Comparison of ENCODE assay signal across 8 mouse cellular contexts in genomic region chr4:128993675-128994074, GRCm38 (mm10). TPM values are rescaled to one million over a fixed set of nuclear protein-coding genes. Genes with fewer than 3 reads are reported as not detected.
DNase-seq lines count a peak whose midpoint lies in the region; ATAC-seq and TF ChIP-seq lines count a peak whose summit lies in the region.

No protein-coding gene starts in this region.

- peak overlapping the region; percentile 82 for H3K9ac ChIP-seq in embryonic facial prominence, embryonic 11.5 days (replicated peaks; ENCODE audit: low read length)
- H3K9ac ChIP-seq in intestine, postnatal 0 days (ENCODE audit: low read depth, low read length), result peak overlapping the region; percentile 97
- peak overlapping the region; percentile 84 for H3K9ac ChIP-seq in midbrain, postnatal 0 days (replicated peaks; ENCODE audit: low read length, poor library complexity, severe bottlenecking)

- no peaks in the 10 kb centered on the region for H3K27me3 ChIP-seq in embryonic facial prominence, embryonic 11.5 days (ENCODE audit: control insufficient read depth, insufficient read depth, low read length)
- H3K27me3 ChIP-seq in intestine, postnatal 0 days (replicated peaks; ENCODE audit: control insufficient read depth, insufficient read depth, low read length), result no peaks in the 10 kb centered on the region
- H3K27me3 ChIP-seq in midbrain, postnatal 0 days (ENCODE audit: insufficient read depth, low read length), result no peaks in the 10 kb centered on the region

- H3K4me1 ChIP-seq in embryonic facial prominence, embryonic 11.5 days (ENCODE audit: control insufficient read depth, insufficient read depth, low read length), result peaks cover 3% of the 10 kb centered on the region; the same call in 1 of the 2 replicates
- H3K4me1 ChIP-seq in intestine, postnatal 0 days (replicated peaks; ENCODE audit: control insufficient read depth, insufficient read depth, low read length), result 0 out of 2 replicates have a peak, but pooled peaks cover 7% of the 10 kb centered on the region
- peaks cover 8% of the 10 kb centered on the region for H3K4me1 ChIP-seq in midbrain, postnatal 0 days (ENCODE audit: insufficient read depth, low read length)

- TF ChIP-seq CTCF in intestine, postnatal 0 days (IDR thresholded peaks at IDR 0.05; ENCODE audit: low read depth), result no peak
- TF ChIP-seq CTCF in midbrain, postnatal 0 days (IDR thresholded peaks at IDR 0.05), result no peak

- H3K36me3 ChIP-seq in embryonic facial prominence, embryonic 11.5 days (replicated peaks; ENCODE audit: control insufficient read depth, insufficient read depth, low read depth, low read length), result no peaks in the 10 kb centered on the region
- no peaks in the 10 kb centered on the region for H3K36me3 ChIP-seq in intestine, postnatal 0 days (ENCODE audit: control insufficient read depth, insufficient read depth)
- no peaks in the 10 kb centered on the region for H3K36me3 ChIP-seq in midbrain, postnatal 0 days (ENCODE audit: insufficient read depth, low read length)

- H3K27ac ChIP-seq in embryonic facial prominence, embryonic 11.5 days (replicated peaks; ENCODE audit: low read depth, low read length), result no peak overlapping the region
- peak overlapping the region; percentile 98 for H3K27ac ChIP-seq in intestine, postnatal 0 days (ENCODE audit: low read depth, low read length)
- H3K27ac ChIP-seq in midbrain, postnatal 0 days (ENCODE audit: low read depth, low read length), result peak overlapping the region; percentile 84; the same call in 1 of the 2 replicates

- peak; percentile 51 to 52 for DNase-seq in cerebellum, postnatal 10 days
- peak; percentile 62 for DNase-seq in 416B (ENCODE audit: low read depth)
- no peak for DNase-seq in embryonic facial prominence, embryonic 11.5 days (ENCODE audit: low spot score)
- DNase-seq in midbrain, postnatal 0 days (ENCODE audit: low spot score), result peak; percentile 38
- DNase-seq in ovary, postnatal 14 days (ENCODE audit: low spot score), result no peak

- peak overlapping the region; percentile 81 for H3K4me2 ChIP-seq in embryonic facial prominence, embryonic 11.5 days (ENCODE audit: low read depth, low read length)
- peak overlapping the region; percentile 91 for H3K4me2 ChIP-seq in intestine, postnatal 0 days (replicated peaks; ENCODE audit: low read depth)
- H3K4me2 ChIP-seq in midbrain, postnatal 0 days (ENCODE audit: low read depth, low read length, poor library complexity, severe bottlenecking), result peak overlapping the region; percentile 84

- ATAC-seq in cerebellum, adult (ENCODE audit: insufficient number of reproducible peaks, low FRiP score, low TSS enrichment), result no peak
- ATAC-seq in embryonic facial prominence, embryonic 11.5 days (replicated peaks; ENCODE audit: insufficient number of reproducible peaks, low FRiP score, low TSS enrichment, low read depth), result no peak
- no peak for ATAC-seq in intestine, postnatal 0 days
- peak; percentile 12; the same call in 1 of the 2 replicates for ATAC-seq in midbrain, postnatal 0 days (ENCODE audit: low FRiP score)
- ATAC-seq in frontal cortex, adult (ENCODE audit: low TSS enrichment), result no peak

- H3K9me3 ChIP-seq in embryonic facial prominence, embryonic 11.5 days (replicated peaks; ENCODE audit: control insufficient read depth, low read length), result no peaks in the 10 kb centered on the region
- no peaks in the 10 kb centered on the region for H3K9me3 ChIP-seq in intestine, postnatal 0 days (ENCODE audit: control insufficient read depth)
- no peaks in the 10 kb centered on the region for H3K9me3 ChIP-seq in midbrain, postnatal 0 days (ENCODE audit: low read length)

- H3K4me3 ChIP-seq in embryonic facial prominence, embryonic 11.5 days (ENCODE audit: low read depth, low read length), result peak overlapping the region; percentile 84
- H3K4me3 ChIP-seq in intestine, postnatal 0 days (ENCODE audit: low read depth, low read length), result peak overlapping the region; percentile 81
- peak overlapping the region; percentile 87 for H3K4me3 ChIP-seq in midbrain, postnatal 0 days (ENCODE audit: low read depth, low read length)

- WGBS in embryonic facial prominence, embryonic 11.5 days, result 2% methylated on average over 12 of the region's 12 CpGs
- WGBS in intestine, postnatal 0 days, result under 1% methylated on average over 12 of the region's 12 CpGs
- WGBS in midbrain, postnatal 0 days, result 0% methylated on average over 12 of the region's 12 CpGs

RNA-seq across cellular contexts. Expression of gene Ak2, which starts 1.9 kb away (rescaled TPM):
- polyA plus RNA-seq in embryonic facial prominence, embryonic 11.5 days (2014; fragmentation: Nextera tagmentation; extraction: Ambion mirVana), result 152 and 154 TPM in 2 replicates
- 538 and 552 TPM in 2 replicates for polyA plus RNA-seq in intestine, postnatal 0 days (2015; fragmentation: Nextera tagmentation; extraction: Ambion mirVana)
- 28.8 and 31.0 TPM in 2 replicates for total RNA-seq in midbrain, postnatal 0 days (2014; rRNA removed)
- polyA plus RNA-seq in midbrain, postnatal 0 days (2015; fragmentation: Nextera tagmentation; extraction: Ambion mirVana), result 66.0 and 67.1 TPM in 2 replicates

RNA-seq across cellular contexts. Expression of gene Azin2, which starts 31.4 kb away (rescaled TPM):
- 14.0 and 14.6 TPM in 2 replicates for polyA plus RNA-seq in embryonic facial prominence, embryonic 11.5 days (2014; fragmentation: Nextera tagmentation; extraction: Ambion mirVana)
- 13.1 and 13.3 TPM in 2 replicates for polyA plus RNA-seq in intestine, postnatal 0 days (2015; fragmentation: Nextera tagmentation; extraction: Ambion mirVana)
- total RNA-seq in midbrain, postnatal 0 days (2014; rRNA removed), result 20.2 and 29.3 TPM in 2 replicates
- polyA plus RNA-seq in midbrain, postnatal 0 days (2015; fragmentation: Nextera tagmentation; extraction: Ambion mirVana), result 21.7 and 28.5 TPM in 2 replicates

Comparison
In these comparisons a context has a peak if more than half of its experiments do, and no peak if none do; other contexts are left out.
1. DNase-seq: peak in cerebellum, postnatal 10 days (2 of 2), 416B (single experiment) and midbrain, postnatal 0 days (single experiment); none in embryonic facial prominence, embryonic 11.5 days (single experiment) and ovary, postnatal 14 days (single experiment).
2. Peak in every context shown above with its lines, with median percentiles within 50 percentile points of each other: H3K4me2 ChIP-seq, H3K4me3 ChIP-seq and H3K9ac ChIP-seq.